Mouse (Mus musculus) myocyte (in vitro differentiated cells): Measurements from ENCODE around the gene Terb1. TPM values are rescaled to one million over a fixed set of nuclear protein-coding genes. Genes with fewer than 3 reads are reported as not detected.

Experiments
- H3K27me3 ChIP-seq: one replicate; pipeline ENCODE4 v1.6.1; 2011; ENCODE audit not compliant: control insufficient read depth, insufficient read depth, insufficient read length
- H3K36me3 ChIP-seq: one replicate; pipeline ENCODE4 v1.6.1; 2011; ENCODE audit not compliant: control insufficient read depth, insufficient read depth
- H3K4me2 ChIP-seq: one replicate; pipeline ENCODE4 v1.6.1; 2011; ENCODE audit warnings: low read depth, control low read depth
- H3K4me3 ChIP-seq: one replicate; pipeline ENCODE4 v1.5.1; 2011; ENCODE audit warnings: mild to moderate bottlenecking, control low read depth, moderate library complexity
- H3K79me2 ChIP-seq: one replicate; pipeline ENCODE4 v1.6.1; 2011; ENCODE audit not compliant: control insufficient read depth, insufficient read depth
- H3ac ChIP-seq: one replicate; pipeline ENCODE4 v1.6.1; 2011; ENCODE audit not compliant: control insufficient read depth, insufficient read length
- CEBPB ChIP-seq: IDR thresholded peaks from 2 replicates; pipeline ENCODE4 v1.6.1; 2011; ENCODE audit warnings: mild to moderate bottlenecking, moderate library complexity; ENCODE audit not compliant: poor library complexity, insufficient read depth, severe bottlenecking
- E2F4 ChIP-seq: IDR thresholded peaks from one replicate; pipeline ENCODE4 v1.6.1; 2011; ENCODE audit warnings: mild to moderate bottlenecking, control low read depth, moderate library complexity; ENCODE audit not compliant: insufficient read depth
- MAX ChIP-seq: IDR thresholded peaks from one replicate; pipeline ENCODE4 v1.6.1; 2011; ENCODE audit warnings: low read depth, mild to moderate bottlenecking, control low read depth
- MYOD1 ChIP-seq, 3 experiments: IDR thresholded peaks; one replicate each; pipeline ENCODE4 v1.6.1; 2011; ENCODE audit warnings: control low read depth in 2 of 3, low read depth in 2 of 3, mild to moderate bottlenecking in 2 of 3, moderate library complexity in 1 of 3; ENCODE audit not compliant: insufficient read length in 2 of 3, control insufficient read depth in 1 of 3
- MYOG ChIP-seq, 3 experiments: IDR thresholded peaks; one replicate each; pipeline ENCODE4 v1.6.1; 2011; ENCODE audit warnings: control low read depth in 2 of 3, low read depth in 2 of 3, mild to moderate bottlenecking in 2 of 3; ENCODE audit not compliant: insufficient read length in 2 of 3, control insufficient read depth in 1 of 3, insufficient read depth in 1 of 3
- POLR2A ChIP-seq: IDR thresholded peaks from one replicate; pipeline ENCODE4 v1.6.1; 2011; ENCODE audit warnings: low read depth, mild to moderate bottlenecking, control low read depth, moderate library complexity; ENCODE audit not compliant: insufficient read length
- POLR2AphosphoS2 ChIP-seq: IDR thresholded peaks from one replicate; pipeline ENCODE4 v1.6.1; 2011; ENCODE audit warnings: low read depth, control low read depth; ENCODE audit not compliant: insufficient read length
- REST ChIP-seq: IDR thresholded peaks from one replicate; pipeline ENCODE4 v1.6.1; 2011; ENCODE audit warnings: mild to moderate bottlenecking, control low read depth, moderate library complexity; ENCODE audit not compliant: insufficient read depth, insufficient read length
- SRF ChIP-seq: IDR thresholded peaks from one replicate; pipeline ENCODE4 v1.6.1; 2011; ENCODE audit warnings: low read depth; ENCODE audit not compliant: control insufficient read depth, insufficient read length
- TCF12 ChIP-seq: IDR thresholded peaks from one replicate; pipeline ENCODE4 v1.6.1; 2011; ENCODE audit warnings: mild to moderate bottlenecking, control low read depth; ENCODE audit not compliant: poor library complexity, insufficient read depth, severe bottlenecking
- TCF3 ChIP-seq: IDR thresholded peaks from one replicate; pipeline ENCODE4 v1.6.1; 2011; ENCODE audit warnings: low read depth, control low read depth; ENCODE audit not compliant: insufficient read length
- USF1 ChIP-seq: IDR thresholded peaks from one replicate; pipeline ENCODE4 v1.6.1; 2011; ENCODE audit warnings: low read depth, mild to moderate bottlenecking, control low read depth, moderate library complexity
- polyA plus RNA-seq: library from polyadenylated mRNA; unstranded; fragments of >200 nt; fragmentation: generic; extraction: Trizol; gene quantifications from one replicate; pipeline ENCODE4 v1.2.1, GENCODE M21; 2012; ENCODE audit warnings: missing spikeins

Terb1 gene
- polyA plus RNA-seq, 1 experiment, result not detected

DNA sequence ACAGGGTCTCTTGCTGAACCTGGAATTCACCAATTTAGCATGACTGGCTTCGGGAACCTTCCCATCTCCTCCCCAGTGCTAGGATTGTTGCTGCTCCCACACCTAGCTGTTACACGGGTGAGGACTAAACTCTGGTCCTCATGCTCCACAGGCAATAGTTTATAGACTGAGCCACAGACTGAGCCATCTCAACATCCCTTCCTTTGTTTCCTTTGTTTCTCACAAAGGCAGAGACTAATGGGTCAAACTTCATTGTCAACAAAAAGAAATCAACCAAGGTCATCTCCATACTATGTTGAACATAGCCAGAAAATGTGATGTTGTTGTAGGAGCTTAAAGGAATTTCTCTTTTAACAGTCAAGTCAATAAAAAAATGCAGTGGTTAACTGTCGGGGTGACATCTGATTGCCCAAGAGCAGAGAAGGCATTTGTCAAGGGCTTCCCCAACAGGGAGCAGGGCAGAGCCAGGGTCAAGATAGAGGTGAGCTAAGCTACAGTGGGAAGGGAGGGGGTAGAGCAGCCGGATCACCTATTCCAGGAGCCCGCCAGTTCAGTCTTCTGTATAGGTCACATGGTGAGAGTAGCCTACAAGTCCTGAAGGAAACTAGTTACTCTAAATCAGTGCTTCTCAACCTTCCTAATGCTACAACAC is 76.4 kb downstream of the Terb1 start:
- peaks cover 50% of the 10 kb centered on the region for H3K79me2 ChIP-seq
- H3K27me3 ChIP-seq, result no peaks in the 10 kb centered on the region
- TF ChIP-seq SRF (no peak), MYOD1 (IDR thresholded peaks at IDR 0.05; ENCODE audit: control insufficient read depth in 1 of 3, insufficient read length in 2 of 3, low read depth in 2 of 3) (no peak), CEBPB (no peak), MAX (no peak), E2F4 (no peak), USF1 (no peak), REST (no peak), TCF3 (no peak), POLR2A (no peak), MYOG (IDR thresholded peaks at IDR 0.05; ENCODE audit: control insufficient read depth in 1 of 3, insufficient read depth in 1 of 3, insufficient read length in 2 of 3, low read depth in 2 of 3) (no peak), POLR2AphosphoS2 (no peak), TCF12 (no peak)
- no peak overlapping the region for H3K4me3 ChIP-seq
- no peak overlapping the region for H3ac ChIP-seq
- peaks cover 78% of the 10 kb centered on the region for H3K36me3 ChIP-seq
- no peak overlapping the region for H3K4me2 ChIP-seq

DNA sequence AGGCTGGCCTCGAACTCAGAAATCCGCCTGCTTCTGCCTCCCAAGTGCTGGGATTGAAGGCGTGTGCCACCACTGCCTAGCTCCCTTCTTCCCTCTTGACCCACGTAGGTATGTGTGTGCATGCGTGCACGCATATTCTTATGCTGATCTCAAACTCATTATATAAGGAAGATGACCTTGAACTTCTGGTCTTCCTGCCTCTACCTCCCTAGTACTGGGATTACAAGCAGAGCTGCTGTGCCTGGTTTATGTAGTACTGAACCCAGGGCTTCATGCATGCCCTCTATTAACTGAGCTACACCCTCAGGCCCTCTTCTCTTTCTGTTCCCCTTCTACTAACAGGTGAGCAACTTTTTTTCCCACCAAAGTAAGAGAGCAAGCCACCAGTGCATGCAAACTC is 77.1 kb downstream of the Terb1 start:
- TF ChIP-seq REST, result no peak
- no peak for TF ChIP-seq POLR2A
- no peak for TF ChIP-seq TCF3
- no peak for TF ChIP-seq E2F4
- TF ChIP-seq MYOD1 (IDR thresholded peaks at IDR 0.05; ENCODE audit: control insufficient read depth in 1 of 3, insufficient read length in 2 of 3, low read depth in 2 of 3), result no peak
- TF ChIP-seq MYOG (IDR thresholded peaks at IDR 0.05; ENCODE audit: control insufficient read depth in 1 of 3, insufficient read depth in 1 of 3, insufficient read length in 2 of 3, low read depth in 2 of 3), result no peak
- TF ChIP-seq SRF, result no peak
- TF ChIP-seq USF1, result no peak
- no peak for TF ChIP-seq MAX
- TF ChIP-seq CEBPB, result no peak
- TF ChIP-seq POLR2AphosphoS2, result no peak
- TF ChIP-seq TCF12, result no peak

DNA sequence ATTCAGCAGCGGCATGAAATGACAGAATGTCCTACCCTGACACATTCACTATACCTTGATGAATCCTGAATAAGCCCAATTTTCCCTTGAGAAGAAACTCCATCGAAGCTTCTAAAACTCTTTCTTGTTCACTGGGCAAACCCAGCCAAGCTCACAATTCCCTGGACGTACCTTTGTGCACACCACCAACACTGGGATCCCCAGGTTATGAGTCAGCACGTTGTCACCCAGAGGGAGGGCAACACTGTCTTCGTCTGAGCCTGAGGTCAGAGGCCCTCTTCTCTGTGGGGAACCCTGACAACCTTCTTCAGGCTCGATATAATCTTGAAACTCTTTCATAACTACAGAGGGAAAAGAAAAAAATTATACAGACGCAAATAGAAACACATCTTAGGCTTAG is 79.5 kb downstream of the Terb1 start:
- TF ChIP-seq MYOD1 (IDR thresholded peaks at IDR 0.05; ENCODE audit: control insufficient read depth in 1 of 3, insufficient read length in 2 of 3, low read depth in 2 of 3) (no peak), POLR2AphosphoS2 (no peak), MAX (no peak), TCF12 (no peak), POLR2A (no peak), REST (no peak)
- H3K79me2 ChIP-seq, result peaks cover 49% of the 10 kb centered on the region
- H3K4me3 ChIP-seq, result no peak overlapping the region
- H3K27me3 ChIP-seq, result no peaks in the 10 kb centered on the region
- H3ac ChIP-seq, result no peak overlapping the region
- H3K36me3 ChIP-seq, result peaks cover 80% of the 10 kb centered on the region
- no peak overlapping the region for H3K4me2 ChIP-seq

More for the DNA sequence above, 77.1 kb downstream of the Terb1 start:
- H3K4me3 ChIP-seq, result no peak overlapping the region
- H3K4me2 ChIP-seq, result no peak overlapping the region
- H3K36me3 ChIP-seq, result peaks cover 78% of the 10 kb centered on the region
- no peak overlapping the region for H3ac ChIP-seq
- peaks cover 50% of the 10 kb centered on the region for H3K79me2 ChIP-seq
- H3K27me3 ChIP-seq, result no peaks in the 10 kb centered on the region

DNA sequence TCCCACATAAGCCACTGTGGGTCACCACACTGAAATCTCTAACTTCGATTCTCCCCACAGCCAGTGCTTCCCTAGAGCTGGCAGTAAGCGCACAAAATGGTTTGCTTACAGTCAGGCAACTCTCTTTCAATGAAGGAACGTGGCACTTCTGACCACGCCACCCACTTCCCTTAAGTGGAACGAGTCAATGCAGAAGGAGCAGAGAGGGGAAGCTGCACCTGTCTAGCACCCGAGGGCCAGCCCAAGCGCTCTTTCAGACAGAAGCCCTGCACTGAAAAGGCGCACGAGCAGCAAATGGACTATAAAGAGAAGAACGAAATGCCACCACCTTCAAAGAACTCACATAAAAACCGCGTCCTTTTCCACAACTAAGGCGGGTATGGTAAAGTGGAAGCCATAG is 82.0 kb downstream of the Terb1 start:
- H3K79me2 ChIP-seq, result peaks cover 25% of the 10 kb centered on the region
- no peaks in the 10 kb centered on the region for H3K27me3 ChIP-seq
- H3K4me2 ChIP-seq, result no peak overlapping the region
- TF ChIP-seq POLR2AphosphoS2 (no peak), MYOG (IDR thresholded peaks at IDR 0.05; ENCODE audit: control insufficient read depth in 1 of 3, insufficient read depth in 1 of 3, insufficient read length in 2 of 3, low read depth in 2 of 3) (no peak), CEBPB (no peak), REST (no peak), TCF12 (no peak), TCF3 (no peak)
- H3K36me3 ChIP-seq, result peaks cover 79% of the 10 kb centered on the region
- no peak overlapping the region for H3ac ChIP-seq
- H3K4me3 ChIP-seq, result no peak overlapping the region

DNA sequence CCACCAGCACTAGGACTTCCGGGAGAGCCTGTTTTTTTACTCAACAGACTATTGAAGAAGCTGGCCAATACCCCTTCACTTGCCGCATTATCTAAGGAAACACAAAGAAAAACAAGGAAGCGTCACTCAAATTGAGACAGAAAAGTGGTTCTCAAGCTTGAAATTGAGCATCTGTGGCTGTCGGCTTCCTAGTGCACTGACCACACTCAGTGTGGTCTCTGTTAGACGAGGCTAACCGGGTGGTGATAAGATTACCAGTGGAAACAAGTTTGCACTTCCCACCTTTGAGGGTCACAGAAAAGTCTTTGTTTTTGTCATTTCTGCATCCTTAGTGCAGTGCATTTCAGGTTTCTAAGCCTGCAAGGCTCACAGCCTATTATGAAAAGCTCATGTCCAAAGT is 87.4 kb downstream of the Terb1 start:
- Histone ChIP-seq H3K4me2 (no peak overlapping the region), H3K79me2 (peaks cover 4% of the 10 kb centered on the region), H3K4me3 (no peak overlapping the region), H3ac (no peak overlapping the region), H3K36me3 (peaks cover 90% of the 10 kb centered on the region), H3K27me3 (no peaks in the 10 kb centered on the region)
- no peak for TF ChIP-seq POLR2AphosphoS2
- no peak for TF ChIP-seq MYOD1 (IDR thresholded peaks at IDR 0.05; ENCODE audit: control insufficient read depth in 1 of 3, insufficient read length in 2 of 3, low read depth in 2 of 3)
- TF ChIP-seq POLR2A, result no peak
- no peak for TF ChIP-seq USF1
- no peak for TF ChIP-seq E2F4
- TF ChIP-seq CEBPB, result no peak
- TF ChIP-seq SRF, result no peak
- TF ChIP-seq MAX, result no peak
- TF ChIP-seq MYOG (IDR thresholded peaks at IDR 0.05; ENCODE audit: control insufficient read depth in 1 of 3, insufficient read depth in 1 of 3, insufficient read length in 2 of 3, low read depth in 2 of 3), result no peak
- no peak for TF ChIP-seq TCF12
- no peak for TF ChIP-seq REST
- no peak for TF ChIP-seq TCF3
